Comparison of ENCODE assay signal across 20 mouse cellular contexts in the genomic region with DNA sequence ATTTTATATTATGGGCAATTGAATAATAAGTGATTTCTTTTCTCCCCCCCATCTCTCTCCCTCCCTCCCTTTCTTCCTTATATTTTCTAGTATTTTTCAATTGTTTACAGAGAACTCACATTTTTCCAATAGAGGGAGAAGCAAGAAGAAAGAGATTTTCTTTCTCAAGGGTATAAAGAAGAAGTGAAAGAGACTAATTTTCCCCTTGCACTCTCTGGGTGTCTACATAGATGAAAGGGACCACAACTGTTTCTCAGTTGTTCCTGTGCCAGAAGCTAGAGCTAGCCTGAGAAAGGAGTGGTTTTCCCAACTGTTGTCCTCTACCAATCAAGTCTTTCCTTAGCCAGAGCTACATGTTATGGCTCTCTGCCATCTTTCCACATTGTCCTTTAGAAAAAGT. TPM values are rescaled to one million over a fixed set of nuclear protein-coding genes. Genes with fewer than 3 reads are reported as not detected.
A peak's percentile ranks its signal among the peaks of the same experiment; 100 is the strongest.
DNase-seq lines count a peak whose midpoint lies in the region; ATAC-seq and TF ChIP-seq lines count a peak whose summit lies in the region.
"Had no signal": no experiment of that assay in that cellular context is flagged by ENCODE, and none has a peak within 500 bp of the region (broad histone marks: within the 10 kb centered on the region; RNA-seq: fewer than 3 reads in every experiment).

No protein-coding gene starts in this region.

- 0 out of 2 replicates have a peak, but pooled peaks have one; percentile 15 for ATAC-seq in common myeloid progenitor, adult 5-6 weeks (replicated peaks; ENCODE audit: low read depth, poor library complexity, severe bottlenecking)
- 0 out of 2 replicates have a peak, but pooled peaks have one; percentile 35 for ATAC-seq in megakaryocyte, adult 5-6 weeks (ENCODE audit: poor library complexity, severe bottlenecking)
- ATAC-seq in erythroblast, adult 5-6 weeks (replicated peaks; ENCODE audit: low FRiP score, poor library complexity, severe bottlenecking) = no peak
- ATAC-seq: activated CD4-positive, CD25-positive, alpha-beta regulatory T cell, adult 4 months; forebrain, embryonic 14.5 days; forebrain, embryonic 16.5 days; Patski had no signal

- no peaks in the 10 kb centered on the region for H3K27me3 ChIP-seq in CH12.LX (replicated peaks)
- no peaks in the 10 kb centered on the region for H3K27me3 ChIP-seq in splenic B cell, adult 2 months (ENCODE audit: control insufficient read depth, insufficient read depth, low read length, poor library complexity, severe bottlenecking)
- H3K27me3 ChIP-seq: embryonic facial prominence, embryonic 12.5 days; forebrain, embryonic 12.5 days; Patski had no signal

- no peak overlapping the region for H3K4me2 ChIP-seq in CH12.LX (ENCODE audit: insufficient read depth, low read depth, poor library complexity, severe bottlenecking)
- H3K4me2 ChIP-seq: embryonic facial prominence, embryonic 12.5 days; forebrain, embryonic 12.5 days had no signal

- no peak for TF ChIP-seq POLR2A in CH12.LX (IDR thresholded peaks at IDR 0.05; ENCODE audit: low read depth, low read length)

- peak; percentile 21 for DNase-seq in CH12.LX (ENCODE audit: extremely low read depth)
- DNase-seq in splenic B cell, adult 2 months (ENCODE audit: low read depth, low spot score) = peak; percentile 29
- DNase-seq in testis, postnatal 14 days (ENCODE audit: low spot score) = no peak
- no peak for DNase-seq in kidney, adult 9 months
- DNase-seq: adrenal gland, adult 8-10 months; adrenal gland, postnatal 14 days; adrenal gland, postnatal 36 days had no signal

- H3K4me3 ChIP-seq in CH12.LX (replicated peaks in 1 of 3; ENCODE audit: low read depth in 2 of 3, low read length in 2 of 3, poor library complexity in 1 of 3) = no peak overlapping the region
- H3K4me3 ChIP-seq: embryonic facial prominence, embryonic 10.5 days; embryonic facial prominence, embryonic 12.5 days; erythroblast, embryonic 14.5 days; forebrain, embryonic 10.5 days; forebrain, embryonic 12.5 days had no signal

- H3K79me2 ChIP-seq in CH12.LX (replicated peaks; ENCODE audit: control insufficient read depth, extremely low read depth, insufficient read depth, poor library complexity, severe bottlenecking) = peaks cover 6% of the 10 kb centered on the region; the same call in 1 of the 2 replicates

- in situ Hi-C loops in CH12.LX (cut with MboI; ENCODE audit: low pct_ligation_motif_present, low pct_unique_long_range_greater_than_20kb, low sequenced_read_pairs) = no loop called here

- no peak overlapping the region for H3K27ac ChIP-seq in CH12.LX (ENCODE audit: insufficient read depth, low read depth)
- H3K27ac ChIP-seq: embryonic facial prominence, embryonic 10.5 days; embryonic facial prominence, embryonic 12.5 days; forebrain, embryonic 10.5 days; forebrain, embryonic 12.5 days had no signal

- H3K36me3 ChIP-seq in CH12.LX (replicated peaks in 1 of 2; ENCODE audit: control insufficient read depth in 1 of 2, insufficient read depth in 1 of 2, low read length in 1 of 2) = peaks cover 0 to 49% of the 10 kb centered on the region in 2 experiments
- H3K36me3 ChIP-seq in splenic B cell, adult 2 months (ENCODE audit: control insufficient read depth, insufficient read depth, low read length, poor library complexity, severe bottlenecking) = no peaks in the 10 kb centered on the region
- H3K36me3 ChIP-seq: forebrain, embryonic 12.5 days had no signal

- no peak overlapping the region for H3K9ac ChIP-seq in CH12.LX (ENCODE audit: insufficient read depth, low read depth)
- H3K9ac ChIP-seq: embryonic facial prominence, embryonic 12.5 days; forebrain, embryonic 12.5 days had no signal

- no peak for TF ChIP-seq RAD21 in CH12.LX (IDR thresholded peaks at IDR 0.05; ENCODE audit: low read depth, low read length)

- peaks cover 9 to 24% of the 10 kb centered on the region in 2 experiments; a peak in 3 of 4 replicates for H3K4me1 ChIP-seq in CH12.LX (ENCODE audit: control insufficient read depth in 1 of 2, insufficient read depth in 2 of 2)
- H3K4me1 ChIP-seq: embryonic facial prominence, embryonic 10.5 days; embryonic facial prominence, embryonic 12.5 days; forebrain, embryonic 10.5 days; forebrain, embryonic 12.5 days had no signal

- peak; percentile 99 for TF ChIP-seq EP300 in CH12.LX (IDR thresholded peaks at IDR 0.05; ENCODE audit: low read length)

- dilution Hi-C loops in CH12.LX (cut with MboI; ENCODE audit: extremely low pct_ligation_motif_present, extremely low pct_unique_long_range_greater_than_20kb, low sequenced_read_pairs) = no loop called here

- H3K9me3 ChIP-seq in CH12.LX (replicated peaks; ENCODE audit: low read length) = no peaks in the 10 kb centered on the region
- H3K9me3 ChIP-seq: embryonic facial prominence, embryonic 10.5 days; embryonic facial prominence, embryonic 12.5 days; forebrain, embryonic 10.5 days; forebrain, embryonic 12.5 days; G1E had no signal

- no peak for TF ChIP-seq CTCF in CH12.LX (conservative IDR thresholded peaks at IDR 0.05 in 1 of 2, IDR thresholded peaks at IDR 0.05 in 1 of 2; ENCODE audit: low read depth in 2 of 2, low read length in 2 of 2)

TF ChIP-seq in CH12.LX, 34 proteins besides CTCF, POLR2A, EP300 and RAD21:
- TF ChIP-seq PAX5 (IDR thresholded peaks at IDR 0.05; ENCODE audit: low read length) = no peak
- TF ChIP-seq CHD2 (IDR thresholded peaks at IDR 0.05; ENCODE audit: low read length) = peak; percentile 50; the same call in 1 of the 2 replicates
- TF ChIP-seq RCOR1 (conservative IDR thresholded peaks at IDR 0.05; ENCODE audit: low read depth, low read length) = 0 out of 2 replicates have a peak, but pooled peaks have one; percentile 31
- TF ChIP-seq IRF4 (IDR thresholded peaks at IDR 0.05; ENCODE audit: low read depth, low read length) = peak; percentile 96

RNA-seq across cellular contexts. Expression of gene Trim44, which starts 34.9 kb away (rescaled TPM):
- 20.7 and 22.7 TPM in 2 replicates for total RNA-seq in CH12.LX (2012; rRNA removed)
- 26.9 and 28.0 TPM in 2 replicates for total RNA-seq in CH12.LX (2014; rRNA removed)
- 77.5 and 80.9 TPM in 2 replicates for polyA plus RNA-seq in CH12.LX (2012; ENCODE audit: insufficient read length, low read depth)
- 51.6 and 69.2 TPM in 2 replicates for total RNA-seq in common myeloid progenitor, adult 5-6 weeks (2017)
- total RNA-seq in megakaryocyte, adult 5-6 weeks (2015) = 17.7 and 18.4 TPM in 2 replicates
- 21.2 and 24.9 TPM in 2 replicates for total RNA-seq in megakaryocyte, adult 5-6 weeks (2017)
- total RNA-seq in erythroblast, adult 5-6 weeks (2015; ENCODE audit: low replicate concordance) = 37.2 and 37.7 TPM in 2 replicates
- 42.0 and 69.7 TPM in 2 replicates for total RNA-seq in erythroblast, adult 5-6 weeks (2017; ENCODE audit: low replicate concordance)

Comparison
In these comparisons a context has a peak if more than half of its experiments do, and no peak if none do; other contexts are left out.
1. DNase-seq: peak in CH12.LX (single experiment) and splenic B cell, adult 2 months (single experiment); none in testis, postnatal 14 days (single experiment) and kidney, adult 9 months (single experiment).